Comparison of ENCODE assay signal across 18 mouse cellular contexts in the genomic region with DNA sequence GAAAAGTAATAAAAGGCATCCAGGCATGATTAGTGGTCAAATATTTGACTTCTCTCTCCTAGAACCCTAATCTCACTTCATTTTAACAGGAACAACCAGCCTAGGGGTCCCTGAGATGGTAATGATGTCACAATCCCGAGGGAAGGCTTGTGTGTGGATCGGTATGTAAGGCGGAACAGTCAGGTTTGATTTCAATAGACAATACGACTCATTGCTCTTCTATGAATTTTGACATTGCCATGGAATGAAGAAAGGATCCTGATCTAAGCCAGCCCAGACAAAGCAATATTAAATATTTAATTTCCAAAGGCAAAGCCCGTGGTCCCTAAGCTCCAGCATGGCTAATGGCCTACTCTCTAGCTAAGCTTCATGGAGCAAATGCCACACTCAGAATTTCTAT.
"Had no signal": no experiment of that assay in that cellular context is flagged by ENCODE, and none has a peak within 500 bp of the region (broad histone marks: within the 10 kb centered on the region; RNA-seq: fewer than 3 reads in every experiment).

No protein-coding gene starts in this region.

- H3K27me3 ChIP-seq: kidney, embryonic 15.5 days; limb, embryonic 13.5 days; liver, embryonic 12.5 days; liver, embryonic 15.5 days; lung, embryonic 15.5 days; neural tube, embryonic 15.5 days had no signal

- H3K9ac ChIP-seq: kidney, embryonic 15.5 days; limb, embryonic 13.5 days; liver, embryonic 12.5 days; liver, embryonic 15.5 days; lung, embryonic 15.5 days; neural tube, embryonic 15.5 days had no signal

- DNase-seq: kidney, adult 2 months; kidney, postnatal 14 days; kidney, postnatal 4 days; liver; lung, adult 18-20 months; lung, postnatal 14 days; lung, postnatal 4 days; thymus, adult 18-20 months; thymus, postnatal 36 days had no signal

- H3K27ac ChIP-seq: kidney, embryonic 15.5 days; limb, embryonic 10.5 days; limb, embryonic 13.5 days; liver, embryonic 12.5 days; liver, embryonic 15.5 days; lung, embryonic 15.5 days; neural tube, embryonic 15.5 days had no signal

- H3K4me3 ChIP-seq: kidney, embryonic 15.5 days; limb, embryonic 10.5 days; limb, embryonic 13.5 days; liver, embryonic 12.5 days; liver, embryonic 15.5 days; lung, embryonic 15.5 days; myocyte; neural tube, embryonic 15.5 days had no signal

- ATAC-seq: intestine, postnatal 0 days; liver, embryonic 12.5 days had no signal

- H3K36me3 ChIP-seq: kidney, embryonic 15.5 days; limb, embryonic 10.5 days; limb, embryonic 13.5 days; liver, embryonic 12.5 days; liver, embryonic 15.5 days; lung, embryonic 15.5 days; neural tube, embryonic 15.5 days had no signal

- H3K4me2 ChIP-seq: kidney, embryonic 15.5 days; limb, embryonic 13.5 days; liver, embryonic 12.5 days; liver, embryonic 15.5 days; lung, embryonic 15.5 days; neural tube, embryonic 15.5 days had no signal

- H3K4me1 ChIP-seq: kidney, embryonic 15.5 days; limb, embryonic 10.5 days; limb, embryonic 13.5 days; liver, embryonic 12.5 days; liver, embryonic 15.5 days; lung, embryonic 15.5 days; neural tube, embryonic 15.5 days had no signal

- H3K9me3 ChIP-seq: kidney, embryonic 15.5 days; limb, embryonic 10.5 days; limb, embryonic 13.5 days; liver, embryonic 12.5 days; liver, embryonic 15.5 days; lung, embryonic 15.5 days; neural tube, embryonic 15.5 days had no signal
